Mouse (Mus musculus): Measurements from ENCODE around the gene Nfx1.
A peak's percentile ranks its signal among the peaks of the same experiment; 100 is the strongest.

Gene Nfx1

DNA sequence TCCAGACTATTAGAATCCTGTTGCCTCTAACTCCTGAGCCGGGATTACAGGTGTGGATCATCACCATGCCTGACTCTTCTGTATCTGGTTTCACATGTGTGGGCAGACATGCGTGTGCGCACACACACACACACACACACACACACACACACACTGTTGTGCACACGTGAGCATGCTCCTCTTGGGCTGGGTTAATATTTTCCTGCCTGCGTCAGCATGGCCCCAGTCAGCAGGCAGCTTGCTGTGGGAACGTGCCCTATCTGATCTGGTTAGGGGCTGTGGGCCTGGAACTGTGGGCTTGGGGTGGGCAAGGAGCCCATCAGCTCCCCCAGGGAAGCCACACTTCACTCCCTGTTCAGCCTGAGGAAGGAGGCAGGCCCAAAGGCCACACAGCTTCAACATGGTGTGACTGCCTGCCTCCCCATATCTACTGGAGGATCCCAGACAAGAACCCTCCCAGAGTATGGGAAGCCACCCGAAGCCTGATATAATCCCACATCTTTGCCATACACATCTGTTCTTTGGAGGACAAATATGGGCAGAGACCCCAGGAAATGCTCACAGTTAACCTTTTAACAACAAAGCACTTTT is 86.1 kb downstream of the Nfx1 start:
- peak overlapping the region; percentile 48 for H3K4me3 ChIP-seq (replicated peaks; ENCODE audit: low read length)
- H3K4me1 ChIP-seq (replicated peaks; ENCODE audit: low read depth, low read length), result peaks cover 57% of the 10 kb centered on the region
- no peaks in the 10 kb centered on the region for H3K9me3 ChIP-seq (ENCODE audit: low read length)
- H3K36me3 ChIP-seq (ENCODE audit: insufficient read depth, low read length), result no peaks in the 10 kb centered on the region
- TF ChIP-seq POU5F1 (IDR thresholded peaks at IDR 0.05; ENCODE audit: borderline replicate concordance, low read length) (no peak), NANOG (IDR thresholded peaks at IDR 0.05; ENCODE audit: borderline replicate concordance, low read length) (no peak), CTCF (conservative IDR thresholded peaks at IDR 0.05; ENCODE audit: low read length) (no peak)
- no peaks in the 10 kb centered on the region for H3K27me3 ChIP-seq (ENCODE audit: insufficient read depth, low read length)

DNA sequence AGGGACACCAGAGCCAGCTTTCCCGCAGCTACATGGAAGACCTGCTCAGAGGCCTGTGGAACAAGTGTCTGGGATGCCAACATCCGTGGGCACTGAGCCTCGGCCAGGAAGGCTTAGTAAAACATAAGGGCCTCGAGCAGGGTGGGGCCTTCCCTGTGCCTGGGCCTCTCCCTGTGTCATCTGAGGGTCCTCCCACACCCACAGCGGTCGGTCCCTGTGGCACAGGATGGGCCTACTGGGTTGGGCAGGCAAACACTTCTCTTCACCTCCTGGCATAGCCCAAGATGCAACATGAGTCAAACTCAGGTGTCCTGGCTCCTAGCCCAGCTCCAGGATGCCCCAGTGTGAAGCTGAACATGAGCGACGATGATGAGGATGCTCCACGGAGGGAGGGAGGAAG is 86.7 kb downstream of the Nfx1 start:
- Histone ChIP-seq H3K4me1 (replicated peaks; ENCODE audit: low read depth, low read length) (peaks cover 51% of the 10 kb centered on the region), H3K36me3 (ENCODE audit: insufficient read depth, low read length) (no peaks in the 10 kb centered on the region), H3K9me3 (ENCODE audit: low read length) (no peaks in the 10 kb centered on the region), H3K4me3 (replicated peaks; ENCODE audit: low read length) (peak overlapping the region; percentile 48), H3K27me3 (ENCODE audit: insufficient read depth, low read length) (no peaks in the 10 kb centered on the region)
- TF ChIP-seq POU5F1 (IDR thresholded peaks at IDR 0.05; ENCODE audit: borderline replicate concordance, low read length) (no peak), NANOG (IDR thresholded peaks at IDR 0.05; ENCODE audit: borderline replicate concordance, low read length) (no peak), CTCF (conservative IDR thresholded peaks at IDR 0.05; ENCODE audit: low read length) (no peak)

GRCm38 (mm10) chr4:41063351-41063750 is 92.6 kb downstream of the Nfx1 start:
- Histone ChIP-seq H3K4me3 (replicated peaks; ENCODE audit: low read length) (0 out of 2 replicates have a peak overlapping the region, but pooled peaks have one; percentile 62), H3K36me3 (ENCODE audit: insufficient read depth, low read length) (no peaks in the 10 kb centered on the region), H3K9me3 (ENCODE audit: low read length) (no peaks in the 10 kb centered on the region), H3K27me3 (ENCODE audit: insufficient read depth, low read length) (no peaks in the 10 kb centered on the region; the same call in 1 of the 2 replicates), H3K4me1 (replicated peaks; ENCODE audit: low read depth, low read length) (peaks cover 50% of the 10 kb centered on the region)
- TF ChIP-seq POU5F1 (IDR thresholded peaks at IDR 0.05; ENCODE audit: borderline replicate concordance, low read length) (no peak), CTCF (conservative IDR thresholded peaks at IDR 0.05; ENCODE audit: low read length) (no peak), NANOG (IDR thresholded peaks at IDR 0.05; ENCODE audit: borderline replicate concordance, low read length) (no peak)

GRCm38 (mm10) chr4:41063894-41064673 is 93.4 kb downstream of the Nfx1 start:
- Histone ChIP-seq H3K27me3 (ENCODE audit: insufficient read depth, low read length) (no peaks in the 10 kb centered on the region; the same call in 1 of the 2 replicates), H3K9me3 (ENCODE audit: low read length) (no peaks in the 10 kb centered on the region), H3K4me3 (replicated peaks; ENCODE audit: low read length) (peak overlapping the region; percentile 62), H3K36me3 (ENCODE audit: insufficient read depth, low read length) (no peaks in the 10 kb centered on the region), H3K4me1 (replicated peaks; ENCODE audit: low read depth, low read length) (peaks cover 44% of the 10 kb centered on the region)
- TF ChIP-seq POU5F1 (IDR thresholded peaks at IDR 0.05; ENCODE audit: borderline replicate concordance, low read length) (no peak), NANOG (IDR thresholded peaks at IDR 0.05; ENCODE audit: borderline replicate concordance, low read length) (no peak), CTCF (conservative IDR thresholded peaks at IDR 0.05; ENCODE audit: low read length) (peak; percentile 83)

- Histone ChIP-seq H3K4me1 (replicated peaks; ENCODE audit: low read depth, low read length) (peaks cover 41% of the 10 kb centered on the region), H3K9me3 (ENCODE audit: low read length) (no peaks in the 10 kb centered on the region), H3K4me3 (replicated peaks; ENCODE audit: low read length) (no peak overlapping the region), H3K36me3 (ENCODE audit: insufficient read depth, low read length) (no peaks in the 10 kb centered on the region), H3K27me3 (ENCODE audit: insufficient read depth, low read length) (no peaks in the 10 kb centered on the region; the same call in 1 of the 2 replicates)
- TF ChIP-seq CTCF (conservative IDR thresholded peaks at IDR 0.05; ENCODE audit: low read length) (no peak), POU5F1 (IDR thresholded peaks at IDR 0.05; ENCODE audit: borderline replicate concordance, low read length) (no peak), NANOG (IDR thresholded peaks at IDR 0.05; ENCODE audit: borderline replicate concordance, low read length) (no peak)
Measured at GRCm38 (mm10) chr4:41065196-41065595, 94.5 kb downstream of the Nfx1 start.

- no peaks in the 10 kb centered on the region for H3K9me3 ChIP-seq (ENCODE audit: low read length)
- no peaks in the 10 kb centered on the region for H3K36me3 ChIP-seq (ENCODE audit: insufficient read depth, low read length)
- TF ChIP-seq POU5F1 (IDR thresholded peaks at IDR 0.05; ENCODE audit: borderline replicate concordance, low read length) (no peak), CTCF (conservative IDR thresholded peaks at IDR 0.05; ENCODE audit: low read length) (no peak)
- no peak overlapping the region for H3K4me3 ChIP-seq (replicated peaks; ENCODE audit: low read length)
- peaks cover 19% of the 10 kb centered on the region for H3K27me3 ChIP-seq (ENCODE audit: insufficient read depth, low read length)
- peaks cover 24% of the 10 kb centered on the region for H3K4me1 ChIP-seq (replicated peaks; ENCODE audit: low read depth, low read length)
Measured at GRCm38 (mm10) chr4:41071500-41072429, 101.1 kb downstream of the Nfx1 start.

DNA sequence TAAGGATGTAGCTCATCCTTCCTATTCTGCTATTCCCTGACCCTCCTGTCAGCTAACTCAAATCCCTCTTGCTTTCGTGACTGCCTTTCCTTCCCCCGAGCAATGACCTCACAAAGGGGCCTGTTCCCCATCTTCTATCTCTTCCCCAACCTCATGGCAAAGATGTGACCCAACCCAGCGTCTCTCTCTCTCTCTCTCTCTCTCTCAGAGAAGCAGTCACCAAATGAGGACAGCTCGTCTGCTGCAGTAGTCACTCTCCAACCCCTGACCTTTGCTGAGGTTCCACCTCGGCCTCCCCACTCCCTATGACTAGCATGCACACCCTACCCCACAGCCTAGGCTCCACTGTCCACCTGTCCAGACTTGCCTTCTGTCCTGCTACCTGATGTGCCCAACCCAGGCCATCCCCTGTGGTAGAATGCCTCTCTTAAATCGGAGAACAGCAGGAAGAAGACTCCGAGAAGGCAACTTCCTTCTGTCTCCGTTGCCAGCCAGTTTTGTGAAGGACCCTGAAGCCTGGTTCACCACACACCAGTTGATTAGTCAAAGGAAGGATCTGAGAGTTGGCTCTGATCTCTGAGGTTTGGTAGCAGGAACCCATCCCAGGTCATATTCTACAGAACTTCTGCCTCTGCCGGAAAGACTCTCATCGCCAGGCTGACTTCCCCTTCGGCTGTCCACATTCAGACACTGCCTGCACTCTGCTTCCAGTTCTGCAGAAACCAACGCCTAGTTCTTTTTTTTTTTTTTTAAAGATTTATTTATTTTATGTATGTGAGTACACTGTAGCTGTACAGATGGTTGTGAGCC is 102.5 kb downstream of the Nfx1 start:
- Histone ChIP-seq H3K36me3 (ENCODE audit: insufficient read depth, low read length) (no peaks in the 10 kb centered on the region), H3K9me3 (ENCODE audit: low read length) (no peaks in the 10 kb centered on the region), H3K4me3 (replicated peaks; ENCODE audit: low read length) (no peak overlapping the region), H3K27me3 (ENCODE audit: insufficient read depth, low read length) (peaks cover 20% of the 10 kb centered on the region), H3K4me1 (replicated peaks; ENCODE audit: low read depth, low read length) (peaks cover 12% of the 10 kb centered on the region; the same call in 1 of the 2 replicates)
- TF ChIP-seq POU5F1 (IDR thresholded peaks at IDR 0.05; ENCODE audit: borderline replicate concordance, low read length) (no peak), CTCF (conservative IDR thresholded peaks at IDR 0.05; ENCODE audit: low read length) (no peak), NANOG (IDR thresholded peaks at IDR 0.05; ENCODE audit: borderline replicate concordance, low read length) (no peak)
